Mouse (Mus musculus): Measurements from ENCODE around the gene Rhobtb3. TPM values are rescaled to one million over a fixed set of nuclear protein-coding genes. Genes with fewer than 3 reads are reported as not detected.

Gene Rhobtb3
- polyA plus RNA-seq, 1 experiment from 2014 or later = 71.1 TPM

Other genes with a start within 250 kb of the Rhobtb3 start
- gene Ell2, start 237.2 kb downstream of the Rhobtb3 start, polyA plus RNA-seq (2014; fragmentation: Nextera tagmentation; extraction: Ambion mirVana) = 5.1 and 6.2 TPM in 2 replicates
- gene Glrx, start 104.1 kb downstream of the Rhobtb3 start, polyA plus RNA-seq (2014; fragmentation: Nextera tagmentation; extraction: Ambion mirVana) = 30.8 and 31.3 TPM in 2 replicates
- gene Spata9, start 23.2 kb upstream of the Rhobtb3 start, polyA plus RNA-seq (2014; fragmentation: Nextera tagmentation; extraction: Ambion mirVana) = 0.72 and 1.0 TPM in 2 replicates
- 21.9 and 24.7 TPM in 2 replicates for gene Rfesd, start 74.8 kb upstream of the Rhobtb3 start, polyA plus RNA-seq (2014; fragmentation: Nextera tagmentation; extraction: Ambion mirVana)
- gene Gpr150, start 113.1 kb upstream of the Rhobtb3 start, polyA plus RNA-seq (2014; fragmentation: Nextera tagmentation; extraction: Ambion mirVana) = 0.26 and 0.33 TPM in 2 replicates
- 5.3 and 7.6 TPM in 2 replicates for gene Arsk, start 154.7 kb upstream of the Rhobtb3 start, polyA plus RNA-seq (2014; fragmentation: Nextera tagmentation; extraction: Ambion mirVana)
- 14.1 and 17.1 TPM in 2 replicates for gene Ttc37, start 154.8 kb upstream of the Rhobtb3 start, polyA plus RNA-seq (2014; fragmentation: Nextera tagmentation; extraction: Ambion mirVana)